Mouse (Mus musculus): ENCODE results near the gene Fam228b. TPM values are rescaled to one million over a fixed set of nuclear protein-coding genes. Genes with fewer than 3 reads are reported as not detected.
"Not testable (repeated sequence)": the region's sequence is repeated elsewhere in the genome, so short reads cannot be mapped to it uniquely, and the experiment has no call there.

Fam228b gene
- polyA plus RNA-seq (2014; fragmentation: Nextera tagmentation; extraction: Ambion mirVana) = 3.2 and 4.9 TPM in 2 replicates

GRCm38 (mm10) chr12:4768492-4769332 is at the start of gene Fam228b, which contains the start of gene Pfn4:
Fam228b (minus strand) TSS chr12:4769267.
Pfn4 (plus strand) TSS chr12:4769022.
- DNase-seq (ENCODE audit: low spot score) = peak; percentile 95
- Histone ChIP-seq H3K4me2 (ENCODE audit: low read depth, low read length) (peak within 1 kb of the TSS; percentile 79), H3K27ac (replicated peaks; ENCODE audit: low read depth, low read length) (peak within 1 kb of the TSS; percentile 86), H3K4me1 (ENCODE audit: control insufficient read depth, insufficient read depth, low read length) (peaks cover 5% of the 10 kb centered on the region; the same call in 1 of the 2 replicates), H3K4me3 (ENCODE audit: low read depth, low read length) (peak within 1 kb of the TSS; percentile 58), H3K27me3 (replicated peaks; ENCODE audit: control insufficient read depth, insufficient read depth, low read length) (no peaks in the 10 kb centered on the region), H3K9ac (ENCODE audit: low read depth, low read length) (peak within 1 kb of the TSS; percentile 81), H3K36me3 (ENCODE audit: control insufficient read depth, insufficient read depth, low read length) (no peaks in the 10 kb centered on the region), H3K9me3 (ENCODE audit: control insufficient read depth, low read length) (no peaks in the 10 kb centered on the region)
- peak; percentile 99 for ATAC-seq (ENCODE audit: low read depth)
- WGBS = 3% methylated on average over 50 of the region's 61 CpGs

DNA sequence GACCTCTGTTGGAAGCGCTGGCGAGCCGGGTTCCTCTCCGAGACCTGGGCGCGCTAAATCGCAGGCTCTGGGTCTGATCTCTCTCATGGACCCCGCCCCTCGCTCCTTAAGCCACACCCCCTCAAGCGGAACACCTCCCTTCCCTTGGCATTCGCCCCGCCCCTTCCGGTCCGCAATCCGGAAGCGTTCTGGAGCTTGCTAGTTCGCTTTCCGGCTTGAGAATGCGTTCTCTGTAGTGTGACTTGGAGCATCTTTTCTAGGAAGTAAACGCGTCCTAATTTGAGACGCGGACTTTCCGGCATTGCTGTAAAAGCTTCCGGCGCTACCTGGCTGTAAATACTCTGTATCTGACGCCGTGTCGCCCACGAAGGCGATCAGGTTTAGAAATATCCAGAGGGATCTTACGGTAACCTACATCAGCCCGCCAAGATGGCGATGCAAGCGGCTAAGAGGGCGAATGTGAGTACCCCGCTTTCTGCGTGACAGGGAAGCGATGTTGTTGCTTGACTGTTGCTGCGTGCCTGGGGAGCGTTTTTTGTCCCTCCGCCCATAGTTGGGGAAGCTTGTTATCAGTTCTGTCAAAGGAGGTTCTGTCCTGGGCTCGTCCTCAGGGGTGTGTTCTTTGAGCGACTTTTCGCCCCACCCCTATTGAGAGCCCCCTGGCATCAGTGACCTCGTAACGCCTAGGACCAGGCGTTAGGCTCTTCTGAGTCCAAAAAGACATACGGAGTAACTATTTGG is 48.5 kb upstream of the Fam228b start, which contains the start of gene Sf3b6:
Gene Sf3b6, plus strand, starts transcription at position 184 of the 741 bp plus-strand sequence.
- DNase-seq (ENCODE audit: low spot score) = peak; percentile 98
- H3K9me3 ChIP-seq (ENCODE audit: control insufficient read depth, low read length) = no peaks in the 10 kb centered on the region
- H3K9ac ChIP-seq (ENCODE audit: low read depth, low read length) = peak within 1 kb of the TSS; percentile 75
- H3K27ac ChIP-seq (replicated peaks; ENCODE audit: low read depth, low read length) = peak within 1 kb of the TSS; percentile 84
- H3K4me1 ChIP-seq (ENCODE audit: control insufficient read depth, insufficient read depth, low read length) = peaks cover 14% of the 10 kb centered on the region
- peaks cover 27% of the 10 kb centered on the region for H3K36me3 ChIP-seq (ENCODE audit: control insufficient read depth, insufficient read depth, low read length)
- under 1% methylated on average over 48 of the region's 49 CpGs for WGBS
- peak within 1 kb of the TSS; percentile 66 for H3K4me3 ChIP-seq (ENCODE audit: low read depth, low read length)
- no peaks in the 10 kb centered on the region for H3K27me3 ChIP-seq (replicated peaks; ENCODE audit: control insufficient read depth, insufficient read depth, low read length)
- peak within 1 kb of the TSS; percentile 70 for H3K4me2 ChIP-seq (ENCODE audit: low read depth, low read length)
- peak; percentile 98 for ATAC-seq (ENCODE audit: low read depth)

- Histone ChIP-seq H3K4me2 (ENCODE audit: low read depth, low read length) (peak overlapping the region; percentile 66), H3K27me3 (replicated peaks; ENCODE audit: control insufficient read depth, insufficient read depth, low read length) (no peaks in the 10 kb centered on the region), H3K9me3 (ENCODE audit: control insufficient read depth, low read length) (no peaks in the 10 kb centered on the region), H3K9ac (ENCODE audit: low read depth, low read length) (peak overlapping the region; percentile 75), H3K27ac (replicated peaks; ENCODE audit: low read depth, low read length) (peak overlapping the region; percentile 84), H3K4me3 (ENCODE audit: low read depth, low read length) (peak overlapping the region; percentile 66), H3K36me3 (ENCODE audit: control insufficient read depth, insufficient read depth, low read length) (peaks cover 19% of the 10 kb centered on the region), H3K4me1 (ENCODE audit: control insufficient read depth, insufficient read depth, low read length) (peaks cover 14% of the 10 kb centered on the region)
- peak; percentile 74 for ATAC-seq (ENCODE audit: low read depth)
- DNase-seq (ENCODE audit: low spot score) = no peak
- 14% methylated on average over 15 of the region's 24 CpGs for WGBS
Observed at GRCm38 (mm10) chr12:4816680-4817360, 47.8 kb upstream of the Fam228b start.

- Histone ChIP-seq H3K27ac (replicated peaks; ENCODE audit: low read depth, low read length) (no peak overlapping the region), H3K4me1 (ENCODE audit: control insufficient read depth, insufficient read depth, low read length) (peaks cover 8% of the 10 kb centered on the region), H3K36me3 (ENCODE audit: control insufficient read depth, insufficient read depth, low read length) (no peaks in the 10 kb centered on the region), H3K27me3 (replicated peaks; ENCODE audit: control insufficient read depth, insufficient read depth, low read length) (no peaks in the 10 kb centered on the region), H3K9ac (ENCODE audit: low read depth, low read length) (no peak overlapping the region), H3K9me3 (ENCODE audit: control insufficient read depth, low read length) (0 out of 2 replicates have a peak, but pooled peaks cover 4% of the 10 kb centered on the region), H3K4me2 (ENCODE audit: low read depth, low read length) (no peak overlapping the region), H3K4me3 (ENCODE audit: low read depth, low read length) (no peak overlapping the region)
- 53% methylated on average over 4 of the region's 4 CpGs for WGBS
- ATAC-seq (ENCODE audit: low read depth) (no peak), DNase-seq (ENCODE audit: low spot score) (peak; percentile 72)
Observed at GRCm38 (mm10) chr12:4813636-4814035, 44.6 kb upstream of the Fam228b start.

DNA sequence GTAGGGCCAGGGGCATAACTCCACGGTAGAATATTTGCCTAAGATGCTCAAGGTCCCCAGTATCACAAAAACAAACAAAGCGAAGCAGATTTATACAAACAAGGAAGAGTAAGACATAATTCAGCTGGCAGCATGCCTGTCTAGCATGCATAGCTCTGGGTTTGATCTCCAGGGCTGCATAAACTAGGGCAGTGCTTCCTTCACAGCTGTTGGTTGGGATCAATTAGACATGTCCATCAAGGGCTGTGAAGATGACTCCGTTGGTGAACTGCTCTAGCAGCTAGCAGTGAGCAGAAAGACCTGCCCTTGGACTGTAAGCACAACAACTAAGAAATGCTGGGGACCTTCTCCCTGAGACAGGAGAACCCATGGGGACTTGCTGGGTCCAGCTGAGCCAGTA is 42.6 kb upstream of the Fam228b start:
- ATAC-seq (ENCODE audit: low read depth) (no peak), DNase-seq (ENCODE audit: low spot score) (peak; percentile 22)
- 56% methylated on average over 3 of the region's 3 CpGs for WGBS
- H3K9ac ChIP-seq (ENCODE audit: low read depth, low read length) = no peak overlapping the region
- H3K27me3 ChIP-seq (replicated peaks; ENCODE audit: control insufficient read depth, insufficient read depth, low read length) = no peaks in the 10 kb centered on the region
- no peak overlapping the region for H3K4me2 ChIP-seq (ENCODE audit: low read depth, low read length)
- 0 out of 2 replicates have a peak, but pooled peaks cover 3% of the 10 kb centered on the region for H3K4me1 ChIP-seq (ENCODE audit: control insufficient read depth, insufficient read depth, low read length)
- H3K27ac ChIP-seq (replicated peaks; ENCODE audit: low read depth, low read length) = no peak overlapping the region
- no peaks in the 10 kb centered on the region for H3K36me3 ChIP-seq (ENCODE audit: control insufficient read depth, insufficient read depth, low read length)
- H3K4me3 ChIP-seq (ENCODE audit: low read depth, low read length) = no peak overlapping the region
- H3K9me3 ChIP-seq (ENCODE audit: control insufficient read depth, low read length) = 0 out of 2 replicates have a peak, but pooled peaks cover 4% of the 10 kb centered on the region

DNA sequence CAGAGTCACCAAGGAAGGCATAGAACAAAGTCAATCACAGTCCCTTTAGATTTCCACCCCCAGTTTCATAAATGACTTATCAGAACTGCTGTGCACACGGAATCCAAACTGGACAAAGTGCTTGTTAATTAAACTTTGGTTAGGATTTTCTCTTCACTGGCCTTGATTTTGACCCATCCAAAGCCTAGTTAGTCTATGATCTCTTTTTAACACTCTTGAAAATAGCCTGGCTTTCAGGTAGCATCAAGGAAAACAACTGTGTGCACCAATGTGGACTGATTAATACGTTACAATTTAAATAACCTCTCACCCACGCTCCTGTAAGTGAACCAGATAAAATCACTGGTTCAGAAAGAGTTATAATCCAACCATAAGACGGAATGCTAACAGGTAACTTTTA is 42.0 kb upstream of the Fam228b start:
- DNase-seq (ENCODE audit: low spot score) (no peak), ATAC-seq (ENCODE audit: low read depth) (no peak)
- Histone ChIP-seq H3K9me3 (ENCODE audit: control insufficient read depth, low read length) (0 out of 2 replicates have a peak, but pooled peaks cover 4% of the 10 kb centered on the region), H3K4me2 (ENCODE audit: low read depth, low read length) (no peak overlapping the region), H3K4me1 (ENCODE audit: control insufficient read depth, insufficient read depth, low read length) (no peaks in the 10 kb centered on the region), H3K9ac (ENCODE audit: low read depth, low read length) (no peak overlapping the region), H3K27ac (replicated peaks; ENCODE audit: low read depth, low read length) (no peak overlapping the region), H3K27me3 (replicated peaks; ENCODE audit: control insufficient read depth, insufficient read depth, low read length) (no peaks in the 10 kb centered on the region), H3K36me3 (ENCODE audit: control insufficient read depth, insufficient read depth, low read length) (no peaks in the 10 kb centered on the region), H3K4me3 (ENCODE audit: low read depth, low read length) (no peak overlapping the region)
- 76% methylated on average over 4 of the region's 4 CpGs for WGBS

- not testable (repeated sequence) for H3K36me3 ChIP-seq (ENCODE audit: control insufficient read depth, insufficient read depth, low read length); H3K4me2 ChIP-seq (ENCODE audit: low read depth, low read length); H3K27ac ChIP-seq (replicated peaks; ENCODE audit: low read depth, low read length); H3K4me1 ChIP-seq (ENCODE audit: control insufficient read depth, insufficient read depth, low read length); H3K9ac ChIP-seq (ENCODE audit: low read depth, low read length); H3K9me3 ChIP-seq (ENCODE audit: control insufficient read depth, low read length); H3K4me3 ChIP-seq (ENCODE audit: low read depth, low read length); H3K27me3 ChIP-seq (replicated peaks; ENCODE audit: control insufficient read depth, insufficient read depth, low read length)
- DNase-seq (ENCODE audit: low spot score) (peak; percentile 62), ATAC-seq (ENCODE audit: low read depth) (peak; percentile 74)
- 57% methylated on average over 6 of the region's 6 CpGs for WGBS
Observed at GRCm38 (mm10) chr12:4797471-4797870, 28.4 kb upstream of the Fam228b start.

GRCm38 (mm10) chr12:4793718-4794117 is 24.7 kb upstream of the Fam228b start:
- Histone ChIP-seq H3K9me3 (ENCODE audit: control insufficient read depth, low read length) (no peaks in the 10 kb centered on the region), H3K9ac (ENCODE audit: low read depth, low read length) (no peak overlapping the region), H3K4me3 (ENCODE audit: low read depth, low read length) (no peak overlapping the region), H3K4me2 (ENCODE audit: low read depth, low read length) (no peak overlapping the region), H3K27me3 (replicated peaks; ENCODE audit: control insufficient read depth, insufficient read depth, low read length) (no peaks in the 10 kb centered on the region), H3K36me3 (ENCODE audit: control insufficient read depth, insufficient read depth, low read length) (no peaks in the 10 kb centered on the region), H3K4me1 (ENCODE audit: control insufficient read depth, insufficient read depth, low read length) (no peaks in the 10 kb centered on the region), H3K27ac (replicated peaks; ENCODE audit: low read depth, low read length) (no peak overlapping the region)
- DNase-seq (ENCODE audit: low spot score) (no peak), ATAC-seq (ENCODE audit: low read depth) (no peak)
- 75% methylated on average over 1 of the region's 1 CpGs for WGBS

Data from embryonic facial prominence, embryonic 14.5 days (tissue).